Mouse (Mus musculus): ENCODE measurements around the gene Vps25. TPM values are rescaled to one million over a fixed set of nuclear protein-coding genes. Genes with fewer than 3 reads are reported as not detected.

Vps25 gene
- polyA plus RNA-seq, 1 experiment, result 141 TPM

- Histone ChIP-seq H3K4me3 (ENCODE audit: insufficient read depth, low read depth, low read length) (peak overlapping the region; percentile 78), H3K4me1 (ENCODE audit: control insufficient read depth, insufficient read depth, insufficient read length, low read length) (peaks cover 17% of the 10 kb centered on the region), H3K27ac (replicated peaks; ENCODE audit: low read depth, low read length) (no peak overlapping the region)
Measured at GRCm38 (mm10) chr11:101277381-101278222, 24.1 kb downstream of the Vps25 start.

DNA sequence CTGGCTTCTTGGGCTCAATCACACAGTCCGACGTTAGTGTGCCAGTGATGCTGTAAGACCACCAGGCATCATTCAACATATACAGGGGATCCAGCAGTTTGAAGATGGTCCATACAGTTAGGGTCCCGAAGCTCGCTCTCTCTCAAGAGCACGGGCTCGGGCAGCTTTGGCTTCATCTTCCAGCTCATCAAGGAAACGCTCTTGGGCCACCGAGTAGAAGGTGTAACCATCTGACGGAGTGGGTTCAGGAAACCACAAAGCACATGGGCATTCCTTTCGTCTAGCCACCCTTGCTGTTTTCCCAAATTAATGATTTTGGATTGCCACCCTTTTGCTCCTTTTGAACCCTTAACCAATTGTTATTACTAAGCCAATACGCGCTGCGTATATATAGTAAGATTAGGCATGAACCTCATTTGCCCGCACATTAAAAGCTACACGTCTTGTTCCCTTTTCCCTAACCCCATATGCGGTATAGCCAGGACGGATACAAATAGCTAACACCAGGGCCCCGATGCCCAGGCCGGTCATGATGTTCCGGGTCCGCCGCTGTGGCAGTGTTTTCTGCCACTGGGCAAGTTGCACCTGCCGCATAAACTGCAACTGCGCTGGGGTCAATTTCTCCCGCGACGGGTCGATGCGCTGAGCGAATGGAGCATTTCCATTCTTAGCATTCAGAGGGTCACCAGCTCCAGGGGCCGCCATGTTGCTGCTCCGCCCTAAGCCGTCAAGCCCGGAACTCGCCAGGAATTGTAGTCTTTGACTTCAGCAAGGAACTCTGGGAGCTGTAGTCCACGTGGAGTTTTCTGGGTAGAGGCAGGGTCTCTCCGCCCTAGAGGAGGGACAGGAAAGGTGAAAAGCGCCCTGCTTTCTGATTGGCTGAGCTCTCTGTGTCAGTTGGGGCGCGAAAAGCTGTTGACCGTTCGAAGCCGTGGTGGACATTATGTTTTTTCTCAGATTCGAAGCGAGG lies 25.0 kb downstream of the Vps25 start, which contains the start of the genes Cntd1 and Coa3:
Gene Cntd1, plus strand, starts transcription at position 790 of the 970 bp plus-strand sequence.
Gene Coa3, minus strand, starts transcription at position 892 of the 970 bp plus-strand sequence.
- Histone ChIP-seq H3K4me3 (ENCODE audit: insufficient read depth, low read depth, low read length) (peak within 1 kb of the TSS; percentile 78), H3K4me1 (ENCODE audit: control insufficient read depth, insufficient read depth, insufficient read length, low read length) (peaks cover 17% of the 10 kb centered on the region), H3K27ac (replicated peaks; ENCODE audit: low read depth, low read length) (peak within 1 kb of the TSS; percentile 66)

DNA sequence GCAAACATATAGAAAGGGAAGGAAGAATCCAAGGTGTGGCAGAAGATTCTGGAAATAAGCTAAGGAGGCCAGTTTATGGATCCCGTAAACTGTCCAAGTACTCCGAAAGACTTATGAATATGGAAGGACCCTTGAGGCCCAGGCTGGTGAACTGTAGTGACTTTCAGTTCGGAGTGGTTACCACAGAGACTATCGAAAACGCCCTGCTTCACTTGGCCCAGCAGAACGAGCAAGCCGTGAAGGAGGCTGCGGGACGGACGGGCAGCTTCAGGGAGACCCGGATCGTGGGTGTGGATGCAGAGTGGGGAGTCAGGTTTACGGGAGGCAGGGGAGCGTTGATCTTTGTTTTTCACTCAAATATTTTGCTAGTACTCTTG lies 25.7 kb downstream of the Vps25 start:
- Histone ChIP-seq H3K4me1 (ENCODE audit: control insufficient read depth, insufficient read depth, insufficient read length, low read length) (peaks cover 17% of the 10 kb centered on the region), H3K27ac (replicated peaks; ENCODE audit: low read depth, low read length) (no peak overlapping the region), H3K4me3 (ENCODE audit: insufficient read depth, low read depth, low read length) (peak overlapping the region; percentile 49)

- no peak overlapping the region for H3K4me3 ChIP-seq (ENCODE audit: insufficient read depth, low read depth, low read length)
- peaks cover 17% of the 10 kb centered on the region for H3K4me1 ChIP-seq (ENCODE audit: control insufficient read depth, insufficient read depth, insufficient read length, low read length)
- H3K27ac ChIP-seq (replicated peaks; ENCODE audit: low read depth, low read length), result no peak overlapping the region
Measured at GRCm38 (mm10) chr11:101280837-101281236, 27.3 kb downstream of the Vps25 start.

GRCm38 (mm10) chr11:101282896-101283295 lies 29.4 kb downstream of the Vps25 start:
- peaks cover 7% of the 10 kb centered on the region for H3K4me1 ChIP-seq (ENCODE audit: control insufficient read depth, insufficient read depth, insufficient read length, low read length)
- no peak overlapping the region for H3K27ac ChIP-seq (replicated peaks; ENCODE audit: low read depth, low read length)
- H3K4me3 ChIP-seq (ENCODE audit: insufficient read depth, low read depth, low read length), result no peak overlapping the region

- Histone ChIP-seq H3K27ac (replicated peaks; ENCODE audit: low read depth, low read length) (no peak overlapping the region), H3K4me1 (ENCODE audit: control insufficient read depth, insufficient read depth, insufficient read length, low read length) (0 out of 2 replicates have a peak, but pooled peaks cover 3% of the 10 kb centered on the region), H3K4me3 (ENCODE audit: insufficient read depth, low read depth, low read length) (no peak overlapping the region)
Measured at GRCm38 (mm10) chr11:101283805-101284204, 30.3 kb downstream of the Vps25 start.

DNA sequence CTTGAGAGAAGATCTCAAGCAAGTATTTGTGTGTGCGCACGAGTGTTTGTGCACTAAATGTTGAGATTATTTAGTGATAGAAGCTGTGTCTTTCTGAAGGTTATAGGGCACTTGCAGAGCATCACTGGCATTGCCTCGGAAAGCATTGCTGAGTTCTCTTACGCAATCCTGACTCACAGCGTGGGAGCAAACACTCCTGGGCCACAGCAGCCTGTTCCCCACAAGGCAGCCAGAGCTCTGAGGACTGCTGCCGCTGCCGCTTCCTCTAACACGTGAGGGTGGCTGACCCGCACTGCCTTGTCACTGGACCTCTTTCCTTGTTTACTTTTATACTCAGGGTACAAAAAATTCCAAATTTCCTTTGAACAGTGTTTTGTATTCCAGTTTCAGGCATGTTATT lies 33.8 kb downstream of the Vps25 start:
- Histone ChIP-seq H3K4me1 (ENCODE audit: control insufficient read depth, insufficient read depth, insufficient read length, low read length) (no peaks in the 10 kb centered on the region), H3K4me3 (ENCODE audit: insufficient read depth, low read depth, low read length) (no peak overlapping the region), H3K27ac (replicated peaks; ENCODE audit: low read depth, low read length) (no peak overlapping the region)

DNA sequence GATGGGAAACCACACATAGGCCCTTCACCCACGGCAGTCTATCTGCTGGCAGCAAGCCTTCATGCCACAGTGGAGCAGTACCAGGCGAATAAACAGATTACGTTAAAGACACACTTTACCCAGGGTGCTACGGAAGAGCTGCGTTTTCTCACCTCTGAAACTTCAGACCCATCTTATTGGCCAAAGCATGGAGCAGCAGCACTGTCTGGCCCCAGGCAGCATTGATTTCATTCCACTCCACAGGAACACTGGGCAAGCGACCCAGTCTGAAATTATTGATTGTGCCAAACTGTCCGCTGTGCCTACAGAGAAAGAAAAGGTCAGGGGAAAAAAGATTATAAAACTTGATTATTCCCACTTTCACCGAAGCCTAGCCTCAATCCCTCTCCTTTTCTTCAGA lies 37.7 kb downstream of the Vps25 start:
- Histone ChIP-seq H3K4me1 (ENCODE audit: control insufficient read depth, insufficient read depth, insufficient read length, low read length) (no peaks in the 10 kb centered on the region), H3K27ac (replicated peaks; ENCODE audit: low read depth, low read length) (no peak overlapping the region), H3K4me3 (ENCODE audit: insufficient read depth, low read depth, low read length) (no peak overlapping the region)

GRCm38 (mm10) chr11:101295191-101295590 lies 41.7 kb downstream of the Vps25 start:
- Histone ChIP-seq H3K4me1 (ENCODE audit: control insufficient read depth, insufficient read depth, insufficient read length, low read length) (no peaks in the 10 kb centered on the region), H3K4me3 (ENCODE audit: insufficient read depth, low read depth, low read length) (no peak overlapping the region), H3K27ac (replicated peaks; ENCODE audit: low read depth, low read length) (no peak overlapping the region)

DNA sequence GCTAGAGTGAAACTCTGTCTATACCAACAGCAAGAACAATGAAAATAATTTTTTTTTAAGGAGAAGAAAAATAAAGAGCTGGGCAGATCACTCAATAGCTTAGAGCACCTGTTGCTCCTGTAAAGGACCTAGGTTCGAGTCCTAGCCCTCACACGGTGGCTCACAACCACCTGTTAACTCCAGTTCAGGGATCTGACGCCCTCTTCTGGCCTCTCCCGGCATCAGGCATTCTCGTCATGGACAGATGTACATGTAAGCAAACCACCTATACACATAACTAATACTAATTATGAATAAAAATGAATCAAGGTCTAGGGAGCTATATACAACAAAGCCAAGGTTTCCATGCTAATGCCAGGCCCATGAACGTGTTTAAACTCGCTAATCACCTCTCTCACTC lies 47.4 kb downstream of the Vps25 start:
- Histone ChIP-seq H3K27ac (replicated peaks; ENCODE audit: low read depth, low read length) (no peak overlapping the region), H3K4me1 (ENCODE audit: control insufficient read depth, insufficient read depth, insufficient read length, low read length) (peaks cover 6% of the 10 kb centered on the region), H3K4me3 (ENCODE audit: insufficient read depth, low read depth, low read length) (peak overlapping the region; percentile 97)

DNA sequence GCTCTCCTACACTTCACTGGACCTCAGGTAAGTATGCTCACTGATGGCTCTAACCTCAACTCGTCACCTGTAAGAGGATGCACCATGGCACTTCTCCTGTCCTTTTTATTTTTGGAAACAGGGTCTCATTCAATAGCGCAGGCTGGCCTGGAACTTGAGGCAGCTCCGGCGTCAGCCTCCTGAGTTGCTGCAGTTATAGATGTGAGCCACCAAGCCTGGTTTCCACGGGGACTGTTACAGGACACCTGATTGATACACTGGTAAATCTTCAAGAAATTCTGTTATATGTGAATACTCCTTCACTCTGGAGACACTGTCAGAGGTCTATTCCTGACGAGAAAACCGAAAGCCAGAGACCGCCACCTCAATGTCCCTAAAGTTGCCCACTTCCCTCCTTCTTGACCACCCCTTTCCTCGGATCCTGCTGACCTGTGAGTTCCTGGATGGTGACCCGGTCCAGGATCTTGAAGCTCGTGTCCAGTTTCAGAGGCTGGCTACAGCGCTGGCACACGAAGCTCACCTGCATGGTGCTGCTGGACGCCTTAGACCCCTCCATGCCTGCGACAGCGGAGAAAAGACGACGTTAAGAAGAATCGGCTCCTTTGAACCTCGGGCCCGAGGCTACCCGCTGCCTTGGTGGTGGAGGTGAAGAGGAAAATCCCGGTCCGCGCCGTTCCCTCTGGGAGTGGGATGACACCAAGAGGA lies 47.9 kb downstream of the Vps25 start:
- H3K4me3 ChIP-seq (ENCODE audit: insufficient read depth, low read depth, low read length), result peak overlapping the region; percentile 97
- H3K4me1 ChIP-seq (ENCODE audit: control insufficient read depth, insufficient read depth, insufficient read length, low read length), result peaks cover 6% of the 10 kb centered on the region
- H3K27ac ChIP-seq (replicated peaks; ENCODE audit: low read depth, low read length), result peak overlapping the region; percentile 50; the same call in 1 of the 2 replicates

DNA sequence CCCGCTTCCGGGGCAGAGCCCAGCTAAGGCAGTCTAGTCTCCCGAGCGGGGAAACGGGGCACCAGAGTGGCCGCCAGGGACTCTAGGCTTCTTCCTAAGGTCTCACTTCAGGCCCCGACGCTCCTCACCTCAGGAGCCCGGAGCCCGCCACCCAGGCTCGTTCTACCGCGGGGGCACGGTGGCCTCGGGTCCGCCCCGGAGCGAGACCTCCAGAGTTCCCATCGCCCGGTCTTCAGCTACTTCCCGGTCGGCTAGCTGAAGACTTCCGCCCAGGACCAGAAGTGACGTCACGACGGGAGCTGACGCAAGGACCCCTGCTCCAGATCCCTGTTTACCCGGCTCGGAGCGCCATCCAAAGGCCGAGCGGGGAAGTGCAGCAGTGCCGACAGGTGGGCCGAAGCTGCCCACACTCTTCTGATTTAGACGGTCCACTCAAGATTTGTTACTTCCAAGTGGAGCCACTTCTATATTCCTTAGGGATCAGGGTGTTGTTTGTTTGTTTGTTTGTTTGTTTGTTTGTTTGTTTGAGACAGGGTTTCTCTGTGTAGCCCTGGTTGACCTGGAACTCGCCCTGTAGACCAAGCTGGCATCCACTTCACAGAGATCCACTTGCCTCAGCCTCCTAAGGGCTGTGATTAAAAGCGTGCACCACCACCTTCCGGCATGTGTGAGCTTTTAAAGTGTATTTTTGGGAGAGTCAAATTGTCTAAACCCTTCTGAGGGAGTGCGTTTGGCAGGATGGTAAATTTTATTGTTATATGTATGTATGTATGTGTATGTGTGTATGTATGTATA lies 48.7 kb downstream of the Vps25 start, which contains the start of gene Becn1:
Gene Becn1, minus strand, starts transcription at position 283 of the 795 bp plus-strand sequence.
- Histone ChIP-seq H3K4me3 (ENCODE audit: insufficient read depth, low read depth, low read length) (peak within 1 kb of the TSS; percentile 97), H3K27ac (replicated peaks; ENCODE audit: low read depth, low read length) (peak within 1 kb of the TSS; percentile 50; the same call in 1 of the 2 replicates), H3K4me1 (ENCODE audit: control insufficient read depth, insufficient read depth, insufficient read length, low read length) (peaks cover 6% of the 10 kb centered on the region)

GRCm38 (mm10) chr11:101307744-101308143 lies 54.2 kb downstream of the Vps25 start:
- H3K4me3 ChIP-seq (ENCODE audit: insufficient read depth, low read depth, low read length), result no peak overlapping the region
- H3K27ac ChIP-seq (replicated peaks; ENCODE audit: low read depth, low read length), result no peak overlapping the region
- H3K4me1 ChIP-seq (ENCODE audit: control insufficient read depth, insufficient read depth, insufficient read length, low read length), result no peaks in the 10 kb centered on the region
